Mouse (Mus musculus) layer of hippocampus, postnatal 36 days (tissue): ENCODE measurements at regions not wholly inside any gene's neighbourhood (a gene's known extent, or its start where the extent isn't known, plus 50 kb on each side); places are given as distances from the start of the nearest gene placed in this dataset.

Experiments
- DNase-seq, 2 experiments: peaks; one replicate each; pipeline ENCODE4 v3.0.0; 2022

DNA sequence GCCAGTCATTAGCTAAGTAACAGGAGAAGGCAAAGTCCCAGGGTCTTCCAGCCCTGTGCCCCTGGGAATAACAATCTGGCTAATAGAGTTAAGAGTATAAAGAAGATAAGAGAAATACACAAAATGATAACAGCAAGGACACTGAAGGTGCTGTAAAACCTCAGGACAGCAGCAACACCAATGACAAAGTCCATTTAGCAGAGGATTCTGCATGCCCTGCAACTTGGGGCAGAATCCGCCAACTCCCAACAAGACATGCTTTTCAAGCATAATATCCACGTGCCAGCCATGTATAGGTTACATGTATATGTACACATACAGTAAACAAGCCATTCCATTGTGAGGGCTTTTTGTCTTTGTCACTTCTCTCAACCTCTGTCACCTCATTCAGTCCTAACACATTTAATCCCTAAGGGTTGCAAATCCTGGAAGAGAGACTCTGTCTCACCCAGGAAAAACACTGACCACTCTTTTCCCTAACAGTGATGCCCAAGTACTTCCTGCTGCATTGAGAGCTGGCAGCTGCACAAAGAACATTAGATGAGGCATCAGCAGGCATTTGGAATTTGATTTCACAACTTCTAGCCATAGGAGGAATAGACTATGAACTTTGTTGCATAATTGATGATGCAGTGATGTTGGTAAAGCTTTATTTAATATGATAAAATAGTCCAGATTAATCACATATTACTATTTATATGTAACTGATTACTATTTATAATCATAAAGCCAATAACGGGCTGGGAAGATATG, 105.8 kb upstream of the Slc4a7 start:
- DNase-seq, result no peak

DNA sequence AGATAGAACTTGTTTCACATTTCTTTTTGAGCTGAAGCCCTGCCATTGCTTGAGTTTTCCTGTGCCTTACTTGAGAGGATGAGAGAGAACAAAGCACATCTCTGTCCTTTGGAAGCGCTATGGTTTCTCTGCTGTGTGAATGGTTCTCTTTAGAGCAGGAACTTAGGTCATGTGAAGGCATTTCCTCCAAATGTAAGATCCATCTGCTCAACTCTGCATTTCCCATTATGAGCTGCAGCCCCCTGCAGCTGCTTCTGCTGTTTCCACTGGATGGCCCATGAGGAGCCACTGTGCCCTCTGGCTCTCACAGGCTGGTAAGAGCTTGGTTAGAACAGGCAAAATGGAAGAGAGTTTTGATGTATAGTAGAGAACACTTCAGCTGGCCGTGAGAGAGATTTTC, 102.5 kb upstream of the Slc4a7 start:
- DNase-seq, result no peak

DNA sequence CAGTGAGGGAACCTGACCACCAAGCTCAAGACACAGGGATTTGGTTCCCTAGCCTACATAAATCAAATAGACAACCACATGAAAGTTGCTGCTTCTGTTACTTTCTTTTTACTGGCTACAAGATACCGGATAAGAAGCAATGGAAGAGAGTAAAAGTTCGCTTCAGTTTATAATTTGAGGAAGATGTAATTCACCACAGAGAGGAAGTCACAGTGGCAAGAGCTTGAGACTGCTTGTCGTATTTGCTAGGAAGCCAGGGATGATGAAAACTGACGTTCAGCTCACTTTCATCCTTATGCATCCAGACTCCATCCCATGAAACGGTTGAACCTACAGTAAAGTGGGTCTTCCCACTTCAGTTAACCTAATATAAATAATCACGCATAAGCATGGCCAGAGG, 102.1 kb upstream of the Slc4a7 start:
- no peak for DNase-seq

DNA sequence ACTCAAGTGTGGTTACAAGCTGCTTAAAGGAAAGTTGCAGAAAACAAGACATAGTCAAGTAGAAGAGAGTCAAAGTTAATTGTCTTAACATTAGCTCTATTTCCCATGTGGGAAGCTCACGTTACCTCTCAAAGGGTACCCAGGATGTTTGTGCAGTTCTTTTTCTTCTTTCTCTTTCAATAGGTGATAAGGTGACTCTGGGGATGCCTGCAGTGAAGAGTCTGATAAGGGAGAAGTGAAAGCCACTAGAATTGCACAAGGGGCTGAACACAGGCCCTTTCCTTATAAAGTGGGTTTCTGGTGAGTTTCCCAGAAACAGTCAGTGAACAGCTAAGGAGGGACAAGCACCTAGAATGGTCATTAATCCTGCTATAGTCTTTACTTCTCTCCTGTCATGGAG, 98.6 kb upstream of the Slc4a7 start:
- DNase-seq, result no peak

DNA sequence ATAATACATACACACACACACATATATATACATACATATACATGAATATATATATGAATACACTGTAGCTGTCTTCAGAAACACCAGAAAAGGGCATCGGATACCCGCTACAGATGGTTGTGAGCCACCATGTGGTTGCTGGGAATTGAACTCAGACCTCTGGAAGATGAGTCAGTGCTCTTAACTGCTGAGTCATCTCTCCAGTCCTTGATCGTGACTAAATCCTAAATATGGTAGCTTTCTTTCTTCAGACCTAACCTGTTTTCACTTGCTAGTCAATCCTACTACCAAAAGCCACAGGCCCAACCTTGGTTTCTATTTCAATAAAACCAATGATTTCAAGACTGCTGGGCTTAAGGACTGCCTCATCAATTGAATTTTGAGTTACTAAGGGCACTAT, 95.0 kb upstream of the Slc4a7 start:
- DNase-seq, result no peak

DNA sequence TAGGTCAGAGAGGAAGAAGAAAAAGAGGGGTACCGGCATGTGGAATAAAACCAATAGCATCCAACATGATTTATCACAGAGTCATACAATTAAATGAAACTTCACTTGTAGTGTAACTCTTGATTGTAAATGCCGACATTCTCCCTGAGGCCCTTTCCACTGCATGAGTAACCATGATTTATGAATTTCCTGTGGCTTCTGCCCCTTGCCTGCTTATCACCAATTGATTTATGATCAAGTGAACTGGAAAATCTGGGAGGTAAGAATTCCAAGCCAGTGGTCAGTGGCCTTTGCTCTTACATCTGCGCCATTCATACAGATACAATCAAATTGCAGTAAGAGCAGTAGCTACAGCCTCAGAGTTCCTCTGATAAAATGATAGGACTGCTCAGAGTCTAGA, 89.8 kb upstream of the Slc4a7 start:
- DNase-seq, result no peak

DNA sequence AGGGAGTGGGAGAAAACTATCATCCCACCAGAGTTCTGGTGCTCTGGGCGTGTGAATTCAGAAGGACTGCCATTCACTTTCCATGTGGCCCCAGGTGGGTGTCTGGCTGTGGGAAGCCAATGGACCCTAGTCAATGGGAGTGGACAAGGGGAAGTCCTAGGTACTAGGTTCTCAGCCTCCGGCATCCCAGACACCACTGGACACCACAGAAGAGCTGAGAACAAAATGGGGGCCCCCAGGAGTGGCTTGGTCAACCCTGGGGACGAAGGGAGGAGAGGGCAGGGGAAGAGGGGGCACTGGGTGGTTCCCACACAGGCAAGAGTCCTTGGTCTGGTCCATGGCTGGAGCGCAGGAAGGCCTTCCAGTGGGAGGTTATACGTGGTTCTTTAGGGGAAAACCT, 81.8 kb upstream of the Slc4a7 start:
- no peak for DNase-seq

DNA sequence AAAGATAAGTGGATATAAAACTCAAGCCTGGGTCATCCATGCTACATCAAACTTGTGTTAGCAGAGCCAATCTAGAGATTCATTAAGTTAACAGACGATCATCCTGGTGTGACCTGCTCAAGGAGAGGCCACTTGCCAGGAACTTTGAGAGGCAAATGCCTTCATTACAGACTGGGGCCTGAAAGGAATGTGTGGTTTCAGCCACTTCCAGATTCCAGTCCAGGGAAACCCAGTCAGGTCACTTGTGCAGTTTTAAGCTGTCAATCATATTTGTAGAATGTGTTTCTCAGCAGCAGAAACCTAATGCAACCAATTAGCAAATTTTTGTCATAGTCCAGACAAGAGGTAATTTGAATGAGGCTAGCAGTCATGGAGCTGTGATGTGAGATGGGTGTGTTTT, 73.4 kb upstream of the Slc4a7 start:
- no peak for DNase-seq

DNA sequence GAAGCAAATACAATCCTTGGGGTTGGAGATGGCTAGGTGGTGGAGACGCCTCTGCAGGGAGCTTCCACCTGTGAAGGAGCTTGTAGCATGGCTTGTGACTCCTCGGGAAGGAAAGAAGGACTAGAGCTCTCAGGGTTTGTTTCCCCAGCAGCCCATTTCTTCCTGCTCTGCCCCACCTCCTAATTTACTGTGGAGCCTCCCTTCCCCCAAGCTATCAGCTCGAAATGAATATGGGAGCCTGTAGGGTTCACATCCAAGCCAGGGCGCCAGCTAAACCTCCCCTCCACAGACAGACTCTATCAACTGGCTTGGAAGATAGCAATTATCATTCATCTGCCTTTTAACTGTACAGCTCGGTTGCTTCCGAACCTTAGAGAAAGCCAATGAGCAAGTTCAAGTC, 70.3 kb upstream of the Slc4a7 start:
- no peak for DNase-seq

DNA sequence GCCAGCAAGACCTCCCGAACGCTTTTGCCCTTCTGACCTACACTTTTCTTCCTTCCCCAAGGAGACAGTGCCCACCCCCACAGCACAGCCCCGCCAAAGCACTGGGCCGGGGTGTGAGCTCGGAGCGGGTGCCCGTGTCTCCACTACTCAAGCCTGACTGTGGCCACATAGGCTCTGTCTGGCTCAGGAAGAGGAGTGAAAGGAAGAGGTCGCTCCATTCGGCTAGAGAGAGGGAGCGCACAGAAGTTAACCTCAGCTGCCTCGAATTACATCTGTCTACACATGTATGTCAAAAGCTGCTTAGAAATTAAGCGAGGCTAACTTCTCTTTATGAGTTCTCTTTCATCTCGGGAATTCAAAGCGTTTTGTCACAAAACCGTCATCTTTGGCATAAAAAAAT, 69.6 kb upstream of the Slc4a7 start:
- no peak for DNase-seq

DNA sequence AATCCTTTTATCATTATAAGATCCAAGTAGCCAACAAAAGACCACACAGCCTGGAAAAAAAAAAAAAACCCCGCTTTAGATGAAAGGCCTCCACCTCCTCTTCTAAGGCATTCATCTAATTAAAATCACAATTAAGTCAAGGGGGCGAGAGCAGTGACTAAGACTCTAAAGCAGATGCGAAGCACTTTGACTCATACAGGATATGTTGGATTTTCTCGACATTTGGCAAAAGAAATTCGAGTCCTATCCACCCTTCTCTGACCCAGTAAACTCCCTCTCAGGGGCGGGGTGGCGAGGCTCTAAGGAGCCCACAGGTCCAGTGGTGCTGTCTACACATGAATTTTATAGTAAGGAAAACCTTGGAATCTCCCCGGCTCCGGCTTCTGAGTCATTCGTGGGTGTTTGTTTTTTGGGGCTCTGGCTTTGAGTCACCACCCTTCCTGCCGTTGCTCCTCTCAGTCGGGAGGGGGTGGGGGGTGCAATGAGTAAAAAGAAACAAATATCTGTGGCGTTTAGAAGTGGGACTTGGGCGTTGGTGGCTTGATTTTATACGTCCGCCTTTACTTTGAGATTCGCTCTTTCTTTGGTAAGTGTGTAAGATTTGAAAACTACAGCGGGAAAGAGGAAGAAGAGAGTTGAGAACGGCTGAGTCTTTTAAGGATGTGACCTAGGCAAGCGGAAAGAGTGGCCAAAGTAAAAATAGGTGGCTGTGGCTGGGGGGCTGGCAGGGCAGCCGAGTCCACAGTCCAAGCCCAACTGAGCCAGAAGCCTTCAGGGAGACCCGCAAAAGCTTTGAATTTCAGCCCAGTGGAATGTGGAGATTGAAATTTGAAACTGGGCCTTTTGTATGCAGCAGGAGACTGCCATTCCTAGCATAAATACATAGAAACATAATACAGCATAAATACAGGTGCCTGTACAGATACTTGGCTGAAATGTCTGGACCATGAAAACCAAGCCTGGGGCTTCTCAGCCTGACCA, 68.8 kb upstream of the Slc4a7 start:
- peak; percentile 32 to 40 for DNase-seq

DNA sequence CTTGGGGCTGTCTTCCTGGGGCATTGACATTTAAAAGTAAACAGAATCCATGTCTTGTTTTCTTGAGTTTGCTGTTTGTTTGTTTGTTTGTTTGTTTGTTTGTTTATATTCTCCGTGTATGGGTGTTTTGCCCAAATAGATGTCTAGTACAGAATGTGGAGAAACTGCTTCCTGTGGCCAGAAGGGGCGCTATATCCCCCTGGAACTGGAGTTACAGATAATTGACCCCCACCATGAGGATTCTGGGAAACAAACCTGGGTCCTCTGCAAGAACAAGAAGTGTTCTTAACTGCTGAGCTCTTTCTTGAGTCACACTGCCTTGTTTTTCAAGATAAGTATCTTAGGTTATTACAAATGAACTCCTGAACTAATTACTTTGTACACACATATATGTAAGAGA, 68.1 kb upstream of the Slc4a7 start:
- DNase-seq, result no peak

DNA sequence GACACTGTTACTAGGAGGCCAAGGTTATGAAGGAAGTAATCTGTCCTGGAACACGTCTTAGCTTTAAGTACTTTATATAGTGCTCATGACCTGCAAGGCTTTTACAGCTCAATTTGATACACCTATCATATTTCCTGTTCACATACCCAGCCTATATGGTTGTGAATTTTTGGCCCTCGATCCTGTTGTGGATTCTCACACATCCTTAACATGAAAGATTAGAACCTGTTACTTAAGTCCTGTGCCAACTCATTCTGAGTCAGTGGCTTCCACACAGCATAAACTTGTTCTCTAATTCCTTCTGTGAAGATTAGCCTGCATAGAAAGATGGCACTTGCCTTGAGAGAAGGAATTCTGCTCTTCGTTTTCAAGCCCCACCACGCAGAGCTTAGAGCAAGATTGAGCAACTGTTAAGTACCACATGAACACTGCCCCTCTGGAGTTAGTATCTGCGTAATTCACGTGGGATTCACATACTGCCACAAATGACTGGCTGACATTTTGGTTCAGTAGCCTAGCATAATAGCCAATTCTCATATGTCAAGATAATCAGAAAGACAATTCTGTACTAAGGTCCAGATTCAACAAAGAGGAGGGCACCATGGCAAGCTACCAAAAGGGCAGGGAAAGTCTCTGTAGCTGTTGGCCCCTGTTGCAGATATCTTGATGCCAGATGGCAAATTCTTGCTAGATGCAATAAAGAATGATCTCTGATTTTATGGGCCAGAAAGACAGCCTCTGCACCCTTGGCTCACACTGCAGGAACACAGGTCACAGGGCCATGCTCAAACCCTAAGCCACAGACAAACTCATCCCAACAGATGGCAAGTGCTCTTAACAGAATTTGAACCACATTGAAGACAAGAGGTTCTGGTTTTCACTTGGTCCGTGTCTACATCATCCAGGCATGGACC, 62.7 kb upstream of the Slc4a7 start:
- no peak for DNase-seq

DNA sequence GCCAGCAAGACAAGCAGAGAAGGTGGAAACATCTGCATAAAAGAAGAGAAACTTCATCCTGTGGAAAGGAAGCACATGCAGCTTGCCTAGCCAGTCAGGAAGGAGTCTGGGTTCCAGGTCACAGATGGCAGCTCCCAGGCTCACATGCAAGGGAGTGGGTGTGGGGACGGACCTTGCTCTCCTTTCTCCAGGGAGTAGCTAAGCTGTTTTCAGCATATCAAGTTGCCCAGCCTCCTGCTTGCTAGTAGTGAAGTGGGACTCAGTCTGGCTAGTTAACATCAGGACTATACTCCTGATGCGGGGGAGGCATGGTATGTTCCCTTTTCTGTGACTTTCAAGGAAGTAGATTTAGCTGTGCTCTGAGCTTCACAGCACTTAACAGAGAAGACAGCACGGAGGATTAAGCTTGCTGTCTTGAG, 62.0 kb upstream of the Slc4a7 start:
- DNase-seq, result no peak

DNA sequence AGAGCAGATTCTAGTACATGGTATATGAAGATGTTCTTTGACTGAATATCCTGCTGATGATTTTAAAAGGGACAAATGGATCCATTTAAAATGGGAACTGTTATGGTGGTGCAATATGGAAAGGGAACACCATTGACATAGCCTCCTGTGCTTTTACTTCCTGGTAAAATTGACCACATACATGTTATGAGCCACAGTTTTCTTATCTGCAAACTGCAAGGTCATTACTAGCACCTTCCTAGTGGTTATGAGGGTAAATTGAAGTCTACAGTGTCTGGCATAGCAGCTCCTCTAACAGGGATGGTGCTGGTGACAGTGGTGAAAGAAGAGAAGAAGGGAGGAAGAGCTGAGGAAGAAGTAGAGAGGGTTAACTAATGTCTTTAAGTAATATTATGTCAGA, 61.5 kb upstream of the Slc4a7 start:
- no peak for DNase-seq

DNA sequence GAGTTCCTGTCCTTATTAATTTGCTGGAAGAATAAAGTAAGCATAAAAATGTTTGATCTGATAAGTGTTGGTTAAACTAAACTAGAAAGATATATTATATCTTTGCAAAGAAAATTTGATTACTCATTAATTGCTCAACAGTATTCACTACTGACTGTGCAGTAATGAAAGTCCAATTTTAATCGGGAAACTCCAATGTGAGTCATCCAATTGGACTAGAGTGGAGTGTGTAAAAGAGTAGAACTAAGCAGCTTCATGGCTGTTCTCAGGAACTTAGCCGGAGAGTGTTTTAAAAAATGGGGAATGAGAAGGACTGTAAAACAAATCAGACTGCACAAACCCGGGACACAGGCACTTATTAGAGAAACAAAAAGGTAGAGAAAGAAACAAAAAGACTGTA, 58.5 kb upstream of the Slc4a7 start:
- DNase-seq, result no peak

DNA sequence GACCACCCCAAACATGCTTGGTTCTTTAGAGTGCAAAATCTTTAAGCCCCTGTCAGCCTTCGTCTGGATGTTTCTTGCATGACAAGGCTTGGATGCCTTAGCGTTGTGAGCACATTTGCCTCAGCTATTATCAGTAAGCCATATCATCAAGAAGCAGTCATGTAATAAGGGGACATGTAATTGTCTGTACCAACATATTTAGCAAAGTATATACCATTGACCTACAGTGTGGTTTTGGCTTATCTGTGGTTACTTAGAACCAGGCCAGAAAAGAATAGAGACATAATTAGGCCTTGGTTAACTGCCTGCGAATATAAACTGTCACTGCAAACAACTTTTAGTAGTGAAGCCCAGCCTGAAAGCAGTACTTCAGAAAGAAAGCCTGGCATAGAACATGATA, 57.0 kb upstream of the Slc4a7 start:
- DNase-seq, result no peak
